Mouse (Mus musculus) limb, embryonic 11.5 days (tissue): Measurements from ENCODE around the gene Chil1. TPM values are rescaled to one million over a fixed set of nuclear protein-coding genes. Genes with fewer than 3 reads are reported as not detected.

ENCODE experiments used
- ATAC-seq: fragments of 200-750 bp; cut with Nextera tagmentation; 2 replicates; pipeline ENCODE4 v1.8.0; 2017; ENCODE audit warnings: low read depth; ENCODE audit not compliant: insufficient number of reproducible peaks, low FRiP score, low TSS enrichment
- DNase-seq: peaks from one replicate; pipeline ENCODE4 v3.0.0-alpha.2; 2015; ENCODE audit warnings: low spot score
- H3K27ac ChIP-seq: fragments of 300-500 bp; sonication (generic); replicated peaks from 2 replicates; pipeline ENCODE4 v1.5.1; 2014; ENCODE audit warnings: low read depth, mild to moderate bottlenecking, low read length
- H3K27me3 ChIP-seq: fragments of 300-500 bp; sonication (generic); 2 replicates; pipeline ENCODE4 v1.6.1; 2014; ENCODE audit warnings: mild to moderate bottlenecking, low read length, mixed read lengths; ENCODE audit not compliant: control insufficient read depth, insufficient read depth
- H3K36me3 ChIP-seq: fragments of 300-500 bp; sonication (generic); 2 replicates; pipeline ENCODE4 v1.6.1; 2014; ENCODE audit warnings: mild to moderate bottlenecking, low read length, moderate library complexity, mixed read lengths; ENCODE audit not compliant: control insufficient read depth, insufficient read depth
- H3K4me1 ChIP-seq: fragments of 300-500 bp; sonication (generic); 2 replicates; pipeline ENCODE4 v1.6.1; 2014; ENCODE audit warnings: low read length, mixed read lengths; ENCODE audit not compliant: control insufficient read depth, insufficient read depth
- H3K4me2 ChIP-seq: fragments of 300-500 bp; sonication (generic); 2 replicates; pipeline ENCODE4 v1.6.1; 2014; ENCODE audit warnings: low read depth, mild to moderate bottlenecking, moderate library complexity; ENCODE audit not compliant: severe bottlenecking
- H3K4me3 ChIP-seq: fragments of 300-500 bp; sonication (generic); 2 replicates; pipeline ENCODE4 v1.5.1; 2014; ENCODE audit warnings: low read depth, low read length
- H3K9ac ChIP-seq: fragments of 300-500 bp; sonication (generic); 2 replicates; pipeline ENCODE4 v1.6.1; 2014; ENCODE audit warnings: mild to moderate bottlenecking, low read length
- H3K9me3 ChIP-seq: fragments of 300-500 bp; sonication (generic); 2 replicates; pipeline ENCODE4 v1.6.1; 2016; ENCODE audit warnings: low read length; ENCODE audit not compliant: control insufficient read depth
- WGBS: fragments of 180-500 bp; shearing (Covaris S2); extraction: QIAGEN DNeasy Blood & Tissue Kit; methylation state at CpG from one replicate; pipeline ENCODE4 v1.1.7; 2014; 5-methylcytosine and 5-hydroxymethylcytosine counted together
- polyA plus RNA-seq: library from polyadenylated mRNA; unstranded; fragments of >200 nt; fragmentation: Nextera tagmentation; extraction: Ambion mirVana; gene quantifications from 2 replicates; pipeline ENCODE4 v1.2.1, GENCODE M21; 2014

Chil1 gene
- polyA plus RNA-seq, 1 experiment from 2014 or later: 2.0 TPM

- H3K4me1 ChIP-seq: peaks cover 6% of the 10 kb centered on the region; the same call in 1 of the 2 replicates
These were observed 23.5 kb downstream of the Chil1 start for GRCm38 (mm10) chr1:134205296-134206018.

GRCm38 (mm10) chr1:134206085-134206484 is 24.1 kb downstream of the Chil1 start:
- H3K9ac ChIP-seq: no peak overlapping the region
- peaks cover 12% of the 10 kb centered on the region for H3K4me1 ChIP-seq
- ATAC-seq (no peak), DNase-seq (no peak)
- H3K4me3 ChIP-seq: no peak overlapping the region
- H3K27ac ChIP-seq: no peak overlapping the region
- no peak overlapping the region for H3K4me2 ChIP-seq
- no peaks in the 10 kb centered on the region for H3K36me3 ChIP-seq
- H3K9me3 ChIP-seq: no peaks in the 10 kb centered on the region
- WGBS: 41% methylated on average over 5 of the region's 5 CpGs
- H3K27me3 ChIP-seq: no peaks in the 10 kb centered on the region

More at GRCm38 (mm10) chr1:134205296-134206018, 23.5 kb downstream of the Chil1 start:
- Histone ChIP-seq H3K36me3 (no peaks in the 10 kb centered on the region), H3K27me3 (no peaks in the 10 kb centered on the region), H3K9ac (no peak overlapping the region), H3K27ac (no peak overlapping the region), H3K4me2 (no peak overlapping the region), H3K4me3 (no peak overlapping the region), H3K9me3 (no peaks in the 10 kb centered on the region)
- no peak for DNase-seq
- WGBS: 35% methylated on average over 9 of the region's 9 CpGs
- no peak for ATAC-seq

GRCm38 (mm10) chr1:134210179-134210755 is 28.3 kb downstream of the Chil1 start:
- Histone ChIP-seq H3K9ac (no peak overlapping the region), H3K4me2 (no peak overlapping the region), H3K4me3 (no peak overlapping the region), H3K4me1 (peaks cover 21% of the 10 kb centered on the region), H3K27me3 (no peaks in the 10 kb centered on the region), H3K9me3 (no peaks in the 10 kb centered on the region), H3K27ac (no peak overlapping the region), H3K36me3 (no peaks in the 10 kb centered on the region)
- ATAC-seq: no peak
- no peak for DNase-seq
- 77% methylated on average over 6 of the region's 6 CpGs for WGBS

GRCm38 (mm10) chr1:134211043-134211442 is 29.1 kb downstream of the Chil1 start:
- H3K36me3 ChIP-seq: no peaks in the 10 kb centered on the region
- H3K27me3 ChIP-seq: no peaks in the 10 kb centered on the region
- no peak overlapping the region for H3K9ac ChIP-seq
- no peak for ATAC-seq
- no peak for DNase-seq
- H3K4me1 ChIP-seq: peaks cover 23% of the 10 kb centered on the region
- H3K9me3 ChIP-seq: no peaks in the 10 kb centered on the region
- H3K4me2 ChIP-seq: no peak overlapping the region
- H3K27ac ChIP-seq: 0 out of 2 replicates have a peak overlapping the region, but pooled peaks have one; percentile 14
- no peak overlapping the region for H3K4me3 ChIP-seq
- 60% methylated on average over 6 of the region's 6 CpGs for WGBS

GRCm38 (mm10) chr1:134211631-134212030 is 29.7 kb downstream of the Chil1 start:
- H3K27me3 ChIP-seq: no peaks in the 10 kb centered on the region
- H3K27ac ChIP-seq: no peak overlapping the region
- peaks cover 19% of the 10 kb centered on the region for H3K4me1 ChIP-seq
- WGBS: 17% methylated on average over 2 of the region's 2 CpGs
- H3K9me3 ChIP-seq: no peaks in the 10 kb centered on the region
- H3K4me2 ChIP-seq: no peak overlapping the region
- no peaks in the 10 kb centered on the region for H3K36me3 ChIP-seq
- no peak overlapping the region for H3K4me3 ChIP-seq
- no peak overlapping the region for H3K9ac ChIP-seq
- DNase-seq: no peak
- ATAC-seq: no peak

GRCm38 (mm10) chr1:134212351-134212750 is 30.4 kb downstream of the Chil1 start:
- Histone ChIP-seq H3K4me1 (peaks cover 19% of the 10 kb centered on the region), H3K27me3 (no peaks in the 10 kb centered on the region), H3K27ac (no peak overlapping the region), H3K9ac (no peak overlapping the region), H3K4me2 (no peak overlapping the region), H3K36me3 (no peaks in the 10 kb centered on the region), H3K4me3 (no peak overlapping the region), H3K9me3 (no peaks in the 10 kb centered on the region)
- no peak for DNase-seq
- ATAC-seq: no peak
- 64% methylated on average over 5 of the region's 6 CpGs for WGBS

GRCm38 (mm10) chr1:134213405-134213804 is 31.4 kb downstream of the Chil1 start:
- Histone ChIP-seq H3K9me3 (no peaks in the 10 kb centered on the region), H3K36me3 (no peaks in the 10 kb centered on the region), H3K27ac (no peak overlapping the region), H3K4me2 (no peak overlapping the region), H3K4me3 (no peak overlapping the region), H3K4me1 (peaks cover 19% of the 10 kb centered on the region), H3K27me3 (no peaks in the 10 kb centered on the region), H3K9ac (no peak overlapping the region)
- 84% methylated on average over 7 of the region's 7 CpGs for WGBS
- DNase-seq: no peak
- no peak for ATAC-seq

GRCm38 (mm10) chr1:134215059-134215458 is 33.1 kb downstream of the Chil1 start:
- 65% methylated on average over 7 of the region's 7 CpGs for WGBS
- H3K4me1 ChIP-seq: peaks cover 19% of the 10 kb centered on the region
- no peaks in the 10 kb centered on the region for H3K9me3 ChIP-seq
- ATAC-seq (no peak), DNase-seq (no peak)
- H3K36me3 ChIP-seq: no peaks in the 10 kb centered on the region
- no peak overlapping the region for H3K4me2 ChIP-seq
- no peak overlapping the region for H3K9ac ChIP-seq
- no peaks in the 10 kb centered on the region; the same call in 1 of the 2 replicates for H3K27me3 ChIP-seq
- no peak overlapping the region for H3K4me3 ChIP-seq
- no peak overlapping the region for H3K27ac ChIP-seq
